Mouse (Mus musculus) bone marrow, adult 2 months (tissue): Measurements from ENCODE around the gene Pnliprp1. TPM values are rescaled to one million over a fixed set of nuclear protein-coding genes. Genes with fewer than 3 reads are reported as not detected.
A peak's percentile ranks its signal among the peaks of the same experiment; 100 is the strongest.

Experiments
- H3K27ac ChIP-seq: fragments of 200-500 bp; 2 replicates; pipeline ENCODE4 v1.5.1; 2012; ENCODE audit warnings: low read depth, mild to moderate bottlenecking, control low read depth, inconsistent platforms, low read length; ENCODE audit not compliant: control insufficient read depth, poor library complexity, insufficient read depth
- H3K4me1 ChIP-seq: fragments of 200-500 bp; 2 replicates; pipeline ENCODE4 v1.6.1; 2011; ENCODE audit warnings: low read length; ENCODE audit not compliant: control insufficient read depth, insufficient read depth
- H3K4me3 ChIP-seq: fragments of 200-500 bp; replicated peaks from 2 replicates; pipeline ENCODE3; 2011; ENCODE audit warnings: mild to moderate bottlenecking, low read depth, low read length, control low read depth; ENCODE audit not compliant: control insufficient read depth
- CTCF ChIP-seq: fragments of 200-500 bp; IDR thresholded peaks from 2 replicates; pipeline ENCODE4 v1.5.1; 2011; ENCODE audit warnings: low read length, control low read depth; ENCODE audit not compliant: control insufficient read depth, insufficient read depth
- POLR2A ChIP-seq: fragments of 200-500 bp; IDR thresholded peaks from 2 replicates; pipeline ENCODE4 v1.6.1; 2011; ENCODE audit warnings: low read depth, mild to moderate bottlenecking, control low read depth, low read length, borderline replicate concordance; ENCODE audit not compliant: control insufficient read depth
- WGBS: fragments of 180-500 bp; shearing (Covaris S2); methylation state at CpG from one replicate; pipeline ENCODE4 v1.1.7; 2018; 5-methylcytosine and 5-hydroxymethylcytosine counted together
- polyA plus RNA-seq: library from polyadenylated mRNA; stranded (reverse); fragments of >200 nt; gene quantifications from 2 replicates; pipeline ENCODE4 v1.2.4, GENCODE M21; 2011; ENCODE audit warnings: low replicate concordance; ENCODE audit not compliant: missing spikeins, insufficient read depth, insufficient read length

Pnliprp1 gene
- polyA plus RNA-seq, 1 experiment = not detected

GRCm38 (mm10) chr19:58758871-58759270 is 30.2 kb downstream of the Pnliprp1 start:
- WGBS = 85% methylated on average over 4 of the region's 4 CpGs
- TF ChIP-seq CTCF (no peak), POLR2A (no peak)
- Histone ChIP-seq H3K4me1 (no peaks in the 10 kb centered on the region), H3K4me3 (no peak overlapping the region), H3K27ac (no peak overlapping the region)

GRCm38 (mm10) chr19:58759423-58759822 is 30.7 kb downstream of the Pnliprp1 start, which contains the start of gene Pnliprp2:
Gene Pnliprp2, plus strand, starts transcription at chr19:58759719.
- Histone ChIP-seq H3K27ac (no peak within 1 kb of the TSS), H3K4me1 (no peaks in the 10 kb centered on the region), H3K4me3 (no peak within 1 kb of the TSS)
- 55% methylated on average over 9 of the region's 9 CpGs for WGBS
- TF ChIP-seq POLR2A (no peak), CTCF (no peak)

- Histone ChIP-seq H3K4me1 (no peaks in the 10 kb centered on the region), H3K4me3 (no peak overlapping the region), H3K27ac (no peak overlapping the region)
- WGBS = 24% methylated on average over 6 of the region's 6 CpGs
- TF ChIP-seq POLR2A (no peak), CTCF (no peak)
These were observed 33.6 kb downstream of the Pnliprp1 start for GRCm38 (mm10) chr19:58762316-58762715.

- 18% methylated on average over 12 of the region's 12 CpGs for WGBS
- Histone ChIP-seq H3K4me3 (no peak overlapping the region), H3K27ac (no peak overlapping the region), H3K4me1 (no peaks in the 10 kb centered on the region)
- TF ChIP-seq CTCF (peak; percentile 34; the same call in 1 of the 2 replicates), POLR2A (no peak)
These were observed 34.3 kb downstream of the Pnliprp1 start for GRCm38 (mm10) chr19:58762848-58763541.

- WGBS = 93% methylated on average over 6 of the region's 6 CpGs
- H3K4me3 ChIP-seq = no peak overlapping the region
- no peak overlapping the region for H3K27ac ChIP-seq
- TF ChIP-seq CTCF = no peak
- no peak for TF ChIP-seq POLR2A
- H3K4me1 ChIP-seq = no peaks in the 10 kb centered on the region
These were observed 38.6 kb downstream of the Pnliprp1 start for GRCm38 (mm10) chr19:58767329-58767728.

GRCm38 (mm10) chr19:58776461-58776860 is 47.8 kb downstream of the Pnliprp1 start:
- no peak overlapping the region for H3K4me3 ChIP-seq
- H3K4me1 ChIP-seq = no peaks in the 10 kb centered on the region
- WGBS = 69% methylated on average over 5 of the region's 5 CpGs
- H3K27ac ChIP-seq = no peak overlapping the region
- TF ChIP-seq POLR2A = no peak
- no peak for TF ChIP-seq CTCF

- 72% methylated on average over 4 of the region's 4 CpGs for WGBS
- Histone ChIP-seq H3K27ac (no peak overlapping the region), H3K4me1 (peaks cover 1% of the 10 kb centered on the region; the same call in 1 of the 2 replicates), H3K4me3 (no peak overlapping the region)
- TF ChIP-seq POLR2A (no peak), CTCF (no peak)
These were observed 52.9 kb downstream of the Pnliprp1 start for GRCm38 (mm10) chr19:58781566-58781965.

- H3K4me3 ChIP-seq = no peak overlapping the region
- H3K27ac ChIP-seq = no peak overlapping the region
- peaks cover 1% of the 10 kb centered on the region; the same call in 1 of the 2 replicates for H3K4me1 ChIP-seq
- WGBS = 16% methylated on average over 7 of the region's 7 CpGs
- TF ChIP-seq POLR2A (no peak), CTCF (no peak)
These were observed 55.3 kb downstream of the Pnliprp1 start for GRCm38 (mm10) chr19:58783938-58784337.

- Histone ChIP-seq H3K4me1 (no peaks in the 10 kb centered on the region; the same call in 1 of the 2 replicates), H3K27ac (no peak overlapping the region), H3K4me3 (no peak overlapping the region)
- WGBS = 78% methylated on average over 11 of the region's 11 CpGs
- no peak for TF ChIP-seq CTCF
- no peak for TF ChIP-seq POLR2A
These were observed 60.5 kb downstream of the Pnliprp1 start for GRCm38 (mm10) chr19:58789194-58789593.

Other genes with a start within 250 kb of the Pnliprp1 start
- gene Ccdc172, start 216.9 kb upstream of the Pnliprp1 start, polyA plus RNA-seq = not detected in 2 replicates
- gene Pnlip, start 76.4 kb upstream of the Pnliprp1 start, polyA plus RNA-seq = not detected in 2 replicates
- not detected in 2 replicates for gene Pnliprp2, start 30.8 kb downstream of the Pnliprp1 start, polyA plus RNA-seq
- gene 1700019N19Rik, start 65.6 kb downstream of the Pnliprp1 start, polyA plus RNA-seq = not detected in 2 replicates
- not detected in 2 replicates for gene Eno4, start 214.5 kb downstream of the Pnliprp1 start, polyA plus RNA-seq
- gene Hspa12a, start 214.8 kb downstream of the Pnliprp1 start, polyA plus RNA-seq = 0.92 and 2.3 TPM in 2 replicates